Mouse (Mus musculus): ENCODE measurements around the gene S100a7a. TPM values are rescaled to one million over a fixed set of nuclear protein-coding genes. Genes with fewer than 3 reads are reported as not detected.

Gene S100a7a
- polyA plus RNA-seq, 2 experiments = 0.43 to 0.98 TPM

GRCm38 (mm10) chr3:90639511-90640154 is 14.2 kb upstream of the S100a7a start:
- WGBS = 47% methylated on average over 7 of the region's 7 CpGs
- Histone ChIP-seq H3K4me3 (replicated peaks; ENCODE audit: low read length) (no peak overlapping the region), H3K9me3 (ENCODE audit: control insufficient read depth, low read length) (no peaks in the 10 kb centered on the region), H3K36me3 (ENCODE audit: control insufficient read depth, insufficient read depth, low read length) (no peaks in the 10 kb centered on the region), H3K4me2 (replicated peaks; ENCODE audit: low read depth, low read length, severe bottlenecking) (no peak overlapping the region), H3K4me1 (ENCODE audit: control insufficient read depth, insufficient read depth, low read length) (no peaks in the 10 kb centered on the region), H3K27ac (replicated peaks; ENCODE audit: low read depth, low read length) (no peak overlapping the region), H3K27me3 (ENCODE audit: control insufficient read depth, insufficient read depth, low read length) (no peaks in the 10 kb centered on the region), H3K9ac (ENCODE audit: low read depth, low read length, severe bottlenecking) (no peak overlapping the region)
- no peak for ATAC-seq (ENCODE audit: low FRiP score, low read depth)
- TF ChIP-seq POLR2A (IDR thresholded peaks at IDR 0.05; ENCODE audit: borderline replicate concordance, extremely low read depth, insufficient read depth, insufficient read length) = no peak
- no peak for DNase-seq (ENCODE audit: low spot score)

GRCm38 (mm10) chr3:90640981-90641380 is 12.8 kb upstream of the S100a7a start:
- Histone ChIP-seq H3K27me3 (ENCODE audit: control insufficient read depth, insufficient read depth, low read length) (no peaks in the 10 kb centered on the region), H3K36me3 (ENCODE audit: control insufficient read depth, insufficient read depth, low read length) (no peaks in the 10 kb centered on the region), H3K4me2 (replicated peaks; ENCODE audit: low read depth, low read length, severe bottlenecking) (no peak overlapping the region), H3K9ac (ENCODE audit: low read depth, low read length, severe bottlenecking) (no peak overlapping the region), H3K4me3 (replicated peaks; ENCODE audit: low read length) (no peak overlapping the region), H3K27ac (replicated peaks; ENCODE audit: low read depth, low read length) (no peak overlapping the region), H3K4me1 (ENCODE audit: control insufficient read depth, insufficient read depth, low read length) (no peaks in the 10 kb centered on the region), H3K9me3 (ENCODE audit: control insufficient read depth, low read length) (no peaks in the 10 kb centered on the region)
- TF ChIP-seq POLR2A (IDR thresholded peaks at IDR 0.05; ENCODE audit: borderline replicate concordance, extremely low read depth, insufficient read depth, insufficient read length) = no peak
- no peak for ATAC-seq (ENCODE audit: low FRiP score, low read depth)
- DNase-seq (ENCODE audit: low spot score) = no peak
- 84% methylated on average over 7 of the region's 7 CpGs for WGBS

- Histone ChIP-seq H3K27me3 (ENCODE audit: control insufficient read depth, insufficient read depth, low read length) (no peaks in the 10 kb centered on the region), H3K9me3 (ENCODE audit: control insufficient read depth, low read length) (no peaks in the 10 kb centered on the region), H3K36me3 (ENCODE audit: control insufficient read depth, insufficient read depth, low read length) (no peaks in the 10 kb centered on the region), H3K27ac (replicated peaks; ENCODE audit: low read depth, low read length) (no peak overlapping the region), H3K4me2 (replicated peaks; ENCODE audit: low read depth, low read length, severe bottlenecking) (no peak overlapping the region), H3K4me1 (ENCODE audit: control insufficient read depth, insufficient read depth, low read length) (no peaks in the 10 kb centered on the region), H3K4me3 (replicated peaks; ENCODE audit: low read length) (no peak overlapping the region), H3K9ac (ENCODE audit: low read depth, low read length, severe bottlenecking) (no peak overlapping the region)
- WGBS = 45% methylated on average over 3 of the region's 3 CpGs
- no peak for TF ChIP-seq POLR2A (IDR thresholded peaks at IDR 0.05; ENCODE audit: borderline replicate concordance, extremely low read depth, insufficient read depth, insufficient read length)
- DNase-seq (ENCODE audit: low spot score) = no peak
- no peak for ATAC-seq (ENCODE audit: low FRiP score, low read depth)
These were observed 9.6 kb upstream of the S100a7a start for GRCm38 (mm10) chr3:90644220-90644619.

GRCm38 (mm10) chr3:90647291-90647690 is 6.5 kb upstream of the S100a7a start:
- Histone ChIP-seq H3K4me3 (replicated peaks; ENCODE audit: low read length) (no peak overlapping the region), H3K27ac (replicated peaks; ENCODE audit: low read depth, low read length) (no peak overlapping the region), H3K36me3 (ENCODE audit: control insufficient read depth, insufficient read depth, low read length) (no peaks in the 10 kb centered on the region), H3K27me3 (ENCODE audit: control insufficient read depth, insufficient read depth, low read length) (no peaks in the 10 kb centered on the region), H3K9me3 (ENCODE audit: control insufficient read depth, low read length) (no peaks in the 10 kb centered on the region), H3K9ac (ENCODE audit: low read depth, low read length, severe bottlenecking) (no peak overlapping the region), H3K4me2 (replicated peaks; ENCODE audit: low read depth, low read length, severe bottlenecking) (no peak overlapping the region), H3K4me1 (ENCODE audit: control insufficient read depth, insufficient read depth, low read length) (no peaks in the 10 kb centered on the region)
- WGBS = 78% methylated on average over 1 of the region's 1 CpGs
- TF ChIP-seq POLR2A (IDR thresholded peaks at IDR 0.05; ENCODE audit: borderline replicate concordance, extremely low read depth, insufficient read depth, insufficient read length) = no peak
- ATAC-seq (ENCODE audit: low FRiP score, low read depth) (no peak), DNase-seq (ENCODE audit: low spot score) (no peak)

- no peak for DNase-seq (ENCODE audit: low spot score)
- no peak overlapping the region for H3K27ac ChIP-seq (replicated peaks; ENCODE audit: low read depth, low read length)
- no peak for ATAC-seq (ENCODE audit: low FRiP score, low read depth)
- H3K36me3 ChIP-seq (ENCODE audit: control insufficient read depth, insufficient read depth, low read length) = no peaks in the 10 kb centered on the region
- no peak overlapping the region for H3K4me2 ChIP-seq (replicated peaks; ENCODE audit: low read depth, low read length, severe bottlenecking)
- no peak for TF ChIP-seq POLR2A (IDR thresholded peaks at IDR 0.05; ENCODE audit: borderline replicate concordance, extremely low read depth, insufficient read depth, insufficient read length)
- H3K27me3 ChIP-seq (ENCODE audit: control insufficient read depth, insufficient read depth, low read length) = no peaks in the 10 kb centered on the region
- H3K4me1 ChIP-seq (ENCODE audit: control insufficient read depth, insufficient read depth, low read length) = no peaks in the 10 kb centered on the region
- no peak overlapping the region for H3K9ac ChIP-seq (ENCODE audit: low read depth, low read length, severe bottlenecking)
- H3K4me3 ChIP-seq (replicated peaks; ENCODE audit: low read length) = no peak overlapping the region
- no peaks in the 10 kb centered on the region for H3K9me3 ChIP-seq (ENCODE audit: control insufficient read depth, low read length)
These were observed 4.8 kb upstream of the S100a7a start for GRCm38 (mm10) chr3:90648981-90649380.

GRCm38 (mm10) chr3:90649832-90650231 is 4.0 kb upstream of the S100a7a start:
- WGBS = 89% methylated on average over 2 of the region's 2 CpGs
- no peak for DNase-seq (ENCODE audit: low spot score)
- TF ChIP-seq POLR2A (IDR thresholded peaks at IDR 0.05; ENCODE audit: borderline replicate concordance, extremely low read depth, insufficient read depth, insufficient read length) = no peak

More at GRCm38 (mm10) chr3:90649832-90650231, 4.0 kb upstream of the S100a7a start:
- Histone ChIP-seq H3K27ac (replicated peaks; ENCODE audit: low read depth, low read length) (no peak overlapping the region), H3K9me3 (ENCODE audit: control insufficient read depth, low read length) (no peaks in the 10 kb centered on the region), H3K36me3 (ENCODE audit: control insufficient read depth, insufficient read depth, low read length) (no peaks in the 10 kb centered on the region), H3K9ac (ENCODE audit: low read depth, low read length, severe bottlenecking) (no peak overlapping the region), H3K27me3 (ENCODE audit: control insufficient read depth, insufficient read depth, low read length) (no peaks in the 10 kb centered on the region), H3K4me1 (ENCODE audit: control insufficient read depth, insufficient read depth, low read length) (no peaks in the 10 kb centered on the region), H3K4me3 (replicated peaks; ENCODE audit: low read length) (no peak overlapping the region), H3K4me2 (replicated peaks; ENCODE audit: low read depth, low read length, severe bottlenecking) (no peak overlapping the region)
- ATAC-seq (ENCODE audit: low FRiP score, low read depth) = no peak

All from limb, embryonic 14.5 days (tissue).